Mouse (Mus musculus) liver, embryonic 14.5 days (tissue): ENCODE data around the gene Hpca.

ENCODE experiments used
- CTCF ChIP-seq: IDR thresholded peaks from 2 replicates; pipeline ENCODE4 v1.5.1; 2016; ENCODE audit warnings: antibody characterized with exemption, low read depth, control low read depth
- EP300 ChIP-seq: IDR thresholded peaks from 2 replicates; pipeline ENCODE4 v1.6.1; 2016; ENCODE audit warnings: antibody characterized with exemption, low read depth

DNA sequence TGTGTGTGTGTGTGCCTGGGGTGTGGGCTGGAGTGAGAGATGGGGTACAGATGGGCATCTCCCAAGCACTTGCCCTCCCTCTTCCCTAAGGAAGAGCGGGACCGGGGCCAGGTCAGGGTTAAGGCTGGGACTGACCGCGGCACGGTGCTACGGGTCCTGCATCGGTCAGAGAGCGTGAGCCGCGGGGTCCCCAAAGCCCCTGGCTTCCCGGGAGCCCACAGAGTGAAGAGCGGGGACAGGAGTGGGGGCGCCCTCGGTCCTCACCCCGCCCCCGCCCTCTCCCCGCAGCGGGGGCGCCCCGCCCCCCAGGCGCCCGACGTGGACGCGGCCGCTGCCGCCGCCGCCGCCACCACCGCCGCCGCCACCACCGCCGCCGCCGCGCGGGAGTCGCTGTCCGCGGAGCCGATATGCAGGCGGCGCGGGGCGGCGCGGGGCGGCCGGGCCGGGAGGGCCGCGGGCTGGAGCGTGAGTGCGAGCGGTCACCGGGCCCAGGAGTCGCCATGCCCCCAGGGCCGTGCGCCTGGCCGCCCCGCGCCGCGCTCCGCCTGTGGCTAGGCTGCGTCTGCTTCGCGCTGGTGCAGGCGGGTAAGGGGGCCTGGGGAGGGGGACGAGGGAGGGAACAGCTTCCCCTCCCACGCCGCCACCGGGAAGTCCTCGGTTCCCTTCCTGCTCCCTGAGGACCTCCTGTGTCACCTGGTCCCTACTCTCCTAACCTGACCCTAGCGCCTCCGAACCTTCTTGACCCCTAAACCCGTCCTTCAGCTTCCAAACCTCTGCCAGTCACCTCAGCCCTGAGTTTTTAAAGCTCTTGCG is 14.9 kb upstream of the Hpca start, which contains the start of gene Fndc5:
- TF ChIP-seq EP300 (no peak), CTCF (no peak)
